Mouse (Mus musculus): ENCODE data around the gene Tmod2. TPM values are rescaled to one million over a fixed set of nuclear protein-coding genes. Genes with fewer than 3 reads are reported as not detected.

Tmod2 gene
- polyA plus RNA-seq, 1 experiment: 1.9 TPM

Other genes with a start within 250 kb of the Tmod2 start
- 12.0 and 16.0 TPM in 2 replicates for gene Mapk6, start 201.3 kb downstream of the Tmod2 start, polyA plus RNA-seq (2012; ENCODE audit: insufficient read depth, insufficient read length, missing spikeins)
- gene Leo1, start 169.8 kb downstream of the Tmod2 start, polyA plus RNA-seq (2012; ENCODE audit: insufficient read depth, insufficient read length, missing spikeins): 19.0 and 21.4 TPM in 2 replicates
- 27.3 and 29.6 TPM in 2 replicates for gene Tmod3, start 51.7 kb downstream of the Tmod2 start, polyA plus RNA-seq (2012; ENCODE audit: insufficient read depth, insufficient read length, missing spikeins)
- 8.8 and 9.6 TPM in 2 replicates for gene Lysmd2, start 14.4 kb upstream of the Tmod2 start, polyA plus RNA-seq (2012; ENCODE audit: insufficient read depth, insufficient read length, missing spikeins)
- 1.4 TPM in 1 of 2 replicates, not detected in the other for gene Scg3, start 72.7 kb upstream of the Tmod2 start, polyA plus RNA-seq (2012; ENCODE audit: insufficient read depth, insufficient read length, missing spikeins)
- 0.88 and 1.8 TPM in 2 replicates for gene Bmp5, start 164.0 kb upstream of the Tmod2 start, polyA plus RNA-seq (2012; ENCODE audit: insufficient read depth, insufficient read length, missing spikeins)

All from brown adipose tissue, adult 24 weeks (tissue).